In the genomic region with DNA sequence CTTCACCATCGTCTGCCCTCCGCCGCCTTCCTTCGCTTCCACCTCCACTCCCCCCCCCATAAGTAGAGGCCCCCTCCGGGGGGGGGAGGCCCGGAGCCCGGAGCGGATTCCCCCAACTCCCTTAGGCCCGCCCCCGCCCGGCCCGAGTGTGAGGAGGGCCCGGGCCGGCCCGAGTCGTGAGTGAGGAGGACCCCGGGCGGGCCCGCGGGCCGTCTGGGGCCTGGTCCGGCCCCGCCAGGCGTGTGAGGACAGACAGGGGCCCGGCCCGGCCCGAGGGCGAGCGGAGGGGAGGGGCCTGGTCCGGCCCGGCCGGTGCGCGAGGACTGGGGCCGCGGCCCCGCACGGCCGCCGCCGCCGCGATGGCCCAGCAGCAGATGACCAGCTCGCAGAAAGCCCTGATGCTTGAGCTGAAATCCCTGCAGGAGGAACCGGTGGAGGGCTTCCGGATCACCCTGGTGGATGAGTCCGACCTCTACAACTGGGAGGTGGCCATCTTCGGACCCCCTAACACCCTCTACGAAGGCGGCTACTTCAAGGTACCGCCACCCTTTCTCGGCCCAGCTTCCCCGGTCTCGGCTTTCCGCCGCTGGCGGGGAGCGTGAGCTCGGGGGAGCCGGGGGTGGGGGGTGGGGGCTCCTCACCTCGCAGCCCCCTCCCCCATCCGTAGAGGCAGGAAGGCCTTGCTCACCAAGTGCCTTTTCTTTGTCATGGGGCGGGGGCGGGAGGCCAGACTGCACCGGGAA, we compare ENCODE assay signal across 8 mouse cellular contexts. TPM values are rescaled to one million over a fixed set of nuclear protein-coding genes. Genes with fewer than 3 reads are reported as not detected.
DNase-seq lines count a peak whose midpoint lies in the region; ATAC-seq and TF ChIP-seq lines count a peak whose summit lies in the region.

Gene Ube2r2, plus strand, starts transcription at position 33 of the 743 bp plus-strand sequence.

- peak within 1 kb of the TSS; percentile 99 for H3K27ac ChIP-seq in embryonic fibroblast, embryonic 13.5 days (ENCODE audit: insufficient read depth, low read length)
- peak within 1 kb of the TSS; percentile 97 for H3K27ac ChIP-seq in liver, adult 2 months (replicated peaks; ENCODE audit: insufficient read depth, low read depth, low read length)

- WGBS in liver, adult 2 months = under 1% methylated on average over 59 of the region's 65 CpGs

- peaks cover 24% of the 10 kb centered on the region; the same call in 1 of the 2 replicates for H3K79me2 ChIP-seq in liver, adult 2 months (ENCODE audit: control insufficient read depth, insufficient read depth, low read length)

- H3K9ac ChIP-seq in liver, adult 2 months (ENCODE audit: low read depth, low read length) = peak within 1 kb of the TSS; percentile 100

- ATAC-seq in monocyte, adult 5-6 weeks (replicated peaks; ENCODE audit: insufficient number of reproducible peaks, low FRiP score, low TSS enrichment, poor library complexity, severe bottlenecking) = peak; percentile 32

- H3K4me1 ChIP-seq in embryonic fibroblast, embryonic 13.5 days (ENCODE audit: control insufficient read depth, insufficient read depth, low read length) = peaks cover 2% of the 10 kb centered on the region; the same call in 1 of the 2 replicates
- H3K4me1 ChIP-seq in liver, adult 2 months (ENCODE audit: control insufficient read depth, insufficient read depth, low read length) = peaks cover 13% of the 10 kb centered on the region

- H3K27me3 ChIP-seq in liver, adult 2 months (ENCODE audit: control insufficient read depth, insufficient read depth, low read length) = no peaks in the 10 kb centered on the region
- no peaks in the 10 kb centered on the region for H3K27me3 ChIP-seq in splenic B cell, adult 2 months (ENCODE audit: control insufficient read depth, insufficient read depth, low read length, poor library complexity, severe bottlenecking)

- peak within 1 kb of the TSS; percentile 94 for H3K4me3 ChIP-seq in embryonic fibroblast, embryonic 13.5 days (ENCODE audit: insufficient read depth, low read length)
- peak within 1 kb of the TSS; percentile 92 for H3K4me3 ChIP-seq in liver, adult 2 months (ENCODE audit: insufficient read depth, low read depth, low read length)

- no peak for TF ChIP-seq CTCF in embryonic fibroblast, embryonic 13.5 days (IDR thresholded peaks at IDR 0.05; ENCODE audit: borderline replicate concordance, insufficient read depth, low read length)
- TF ChIP-seq CTCF in liver, adult 2 months (IDR thresholded peaks at IDR 0.05; ENCODE audit: low read depth, low read length) = no peak

- peak; percentile 30; the same call in 1 of the 2 replicates for TF ChIP-seq POLR2A in embryonic fibroblast, embryonic 13.5 days (IDR thresholded peaks at IDR 0.05; ENCODE audit: low read depth, low read length)
- peak; percentile 48; the same call in 1 of the 2 replicates for TF ChIP-seq POLR2A in liver, adult 2 months (IDR thresholded peaks at IDR 0.05; ENCODE audit: extremely low read depth, insufficient read depth, low read length)

- DNase-seq in A20 (ENCODE audit: low read depth, low spot score) = peak; percentile 70
- DNase-seq in adrenal gland, postnatal 25 days = peak; percentile 71
- DNase-seq in heart, adult 9 months (ENCODE audit: low spot score in 2 of 2) = peak; percentile 64 to 68
- DNase-seq in kidney, adult 9 months = peak; percentile 59
- no peak for DNase-seq in liver, adult 2 months (ENCODE audit: extremely low read depth, low read depth, low spot score)
- peak; percentile 53 for DNase-seq in splenic B cell, adult 2 months (ENCODE audit: low read depth, low spot score)

- H3K36me3 ChIP-seq in liver, adult 2 months (ENCODE audit: control insufficient read depth, insufficient read depth, low read length) = no peaks in the 10 kb centered on the region; the same call in 1 of the 2 replicates
- H3K36me3 ChIP-seq in splenic B cell, adult 2 months (ENCODE audit: control insufficient read depth, insufficient read depth, low read length, poor library complexity, severe bottlenecking) = no peaks in the 10 kb centered on the region

RNA-seq across cellular contexts. Expression of gene Ube2r2, which starts in this region (rescaled TPM):
- total RNA-seq in adrenal gland, postnatal 25 days (2021) = 105 and 106 TPM in 2 replicates
- polyA plus RNA-seq in embryonic fibroblast, embryonic 13.5 days (2011; ENCODE audit: insufficient read length, low read depth, missing spikeins) = 196 and 222 TPM in 2 replicates
- total RNA-seq in liver, adult 2 months (2014; rRNA removed) = 30.4 and 31.1 TPM in 2 replicates
- polyA plus RNA-seq in liver, adult 2 months (2012; rRNA removed) = 40.4 and 50.7 TPM in 2 replicates
- 34.8 to 50.0 TPM (median 44.1 TPM) in 3 replicates for total RNA-seq in monocyte, adult 5-6 weeks (2017)
